Mouse (Mus musculus): ENCODE data around the gene Sept6.

The Sept6 gene

GRCm38 (mm10) chrX:36864609-36865328 is 126.8 kb downstream of the Sept6 start:
- no peak for DNase-seq (ENCODE audit: low spot score)

- DNase-seq (ENCODE audit: low spot score) = peak; percentile 80
Observed at GRCm38 (mm10) chrX:36863766-36864608, 127.6 kb downstream of the Sept6 start.
